Mouse (Mus musculus) liver, postnatal 0 days (tissue): ENCODE measurements at regions not wholly inside any gene's neighbourhood (a gene's known extent, or its start where the extent isn't known, plus 50 kb on each side); places are given as distances from the start of the nearest gene placed in this dataset.

Experiments used
- ATAC-seq: fragments of 200-750 bp; cut with Nextera tagmentation; 2 replicates; pipeline ENCODE4 v1.8.0; 2017; ENCODE audit warnings: mild to moderate bottlenecking, moderate library complexity
- DNase-seq: peaks from one replicate; pipeline ENCODE4 v3.0.0-alpha.2; 2016
- H3K27ac ChIP-seq: fragments of 300-500 bp; sonication (generic); 2 replicates; pipeline ENCODE4 v1.5.1; 2014; ENCODE audit warnings: antibody characterized with exemption, moderate library complexity, mild to moderate bottlenecking, low read depth
- H3K27me3 ChIP-seq: fragments of 300-500 bp; sonication (generic); 2 replicates; pipeline ENCODE4 v1.6.1; 2014; ENCODE audit warnings: low read length, control low read depth, mixed read lengths; ENCODE audit not compliant: insufficient read depth
- H3K36me3 ChIP-seq: fragments of 300-500 bp; sonication (generic); replicated peaks from 2 replicates; pipeline ENCODE4 v1.6.1; 2014; ENCODE audit warnings: mild to moderate bottlenecking, control low read depth, low read length, moderate library complexity, mixed read lengths; ENCODE audit not compliant: insufficient read depth
- H3K4me1 ChIP-seq: fragments of 300-500 bp; sonication (generic); 2 replicates; pipeline ENCODE4 v1.6.1; 2014; ENCODE audit warnings: antibody characterized with exemption, mild to moderate bottlenecking, control low read depth; ENCODE audit not compliant: insufficient read depth
- H3K4me2 ChIP-seq: fragments of 300-500 bp; sonication (generic); 2 replicates; pipeline ENCODE4 v1.6.1; 2014; ENCODE audit warnings: low read depth, mild to moderate bottlenecking, low read length, moderate library complexity, mixed read lengths
- H3K4me3 ChIP-seq: fragments of 300-500 bp; sonication (generic); 2 replicates; pipeline ENCODE4 v1.5.1; 2014; ENCODE audit warnings: low read depth, low read length
- H3K9ac ChIP-seq: fragments of 300-500 bp; sonication (generic); replicated peaks from 2 replicates; pipeline ENCODE4 v1.6.1; 2014; ENCODE audit warnings: mild to moderate bottlenecking, moderate library complexity
- H3K9me3 ChIP-seq: fragments of 300-500 bp; sonication (generic); 2 replicates; pipeline ENCODE4 v1.6.1; 2016; ENCODE audit warnings: mild to moderate bottlenecking, control low read depth, low read length, mixed read lengths
- CTCF ChIP-seq: sonication (generic); IDR thresholded peaks from 2 replicates; pipeline ENCODE4 v1.5.1; 2016; ENCODE audit warnings: antibody characterized with exemption, low read depth
- EP300 ChIP-seq: IDR thresholded peaks from 2 replicates; pipeline ENCODE4 v1.6.1; 2016; ENCODE audit warnings: antibody characterized with exemption, low read depth, mild to moderate bottlenecking
- WGBS: fragments of 180-500 bp; shearing (Covaris S2); extraction: QIAGEN DNeasy Blood & Tissue Kit; methylation state at CpG from one replicate; pipeline ENCODE4 v1.1.7; 2014; ENCODE audit not compliant: insufficient replicate concordance; 5-methylcytosine and 5-hydroxymethylcytosine counted together

- H3K36me3 ChIP-seq = no peaks in the 10 kb centered on the region
- H3K27me3 ChIP-seq = no peaks in the 10 kb centered on the region
- no peak overlapping the region for H3K4me3 ChIP-seq
- no peak overlapping the region for H3K27ac ChIP-seq
- TF ChIP-seq CTCF (no peak), EP300 (no peak)
- H3K4me2 ChIP-seq = no peak overlapping the region
- WGBS = 70% methylated on average over 6 of the region's 6 CpGs
- no peak for DNase-seq
- no peak for ATAC-seq
- H3K9ac ChIP-seq = no peak overlapping the region
- H3K4me1 ChIP-seq = no peaks in the 10 kb centered on the region
- no peaks in the 10 kb centered on the region for H3K9me3 ChIP-seq
Observed at GRCm38 (mm10) chr15:68620417-68621214, 2119.9 kb upstream of the Lrrc6 start.

GRCm38 (mm10) chr15:68606110-68606791, 2105.5 kb upstream of the Lrrc6 start:
- H3K4me1 ChIP-seq = no peaks in the 10 kb centered on the region
- TF ChIP-seq CTCF = no peak
- no peak overlapping the region for H3K4me3 ChIP-seq
- ATAC-seq (no peak), DNase-seq (peak; percentile 13)
- H3K4me2 ChIP-seq = no peak overlapping the region
- H3K27me3 ChIP-seq = no peaks in the 10 kb centered on the region
- 65% methylated on average over 8 of the region's 8 CpGs for WGBS
- H3K9me3 ChIP-seq = no peaks in the 10 kb centered on the region
- no peaks in the 10 kb centered on the region for H3K36me3 ChIP-seq
- no peak overlapping the region for H3K27ac ChIP-seq
- no peak overlapping the region for H3K9ac ChIP-seq

DNA sequence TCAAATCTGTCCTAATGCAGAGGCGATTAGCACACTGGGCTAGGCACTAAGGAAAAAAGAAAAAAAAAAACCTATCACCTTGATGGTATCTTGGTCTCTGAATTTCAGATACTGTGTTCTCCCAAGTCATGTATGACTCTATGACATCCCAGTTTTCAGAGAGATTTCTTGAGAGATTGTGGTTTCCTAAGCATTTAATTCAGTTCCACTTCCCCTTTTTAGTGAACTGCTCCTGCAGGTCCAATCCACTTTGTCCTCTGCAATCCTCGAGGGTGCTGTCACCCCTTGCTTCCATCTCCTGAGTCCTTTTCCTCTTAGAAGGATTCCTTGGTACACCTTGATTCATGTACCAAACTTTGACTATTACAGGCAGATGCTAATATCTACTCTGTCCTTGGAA, 2104.8 kb upstream of the Lrrc6 start:
- no peaks in the 10 kb centered on the region for H3K4me1 ChIP-seq
- H3K4me3 ChIP-seq = no peak overlapping the region
- no peak for TF ChIP-seq CTCF
- TF ChIP-seq EP300 = no peak
- no peak overlapping the region for H3K4me2 ChIP-seq
- DNase-seq = no peak
- no peaks in the 10 kb centered on the region for H3K36me3 ChIP-seq
- no peaks in the 10 kb centered on the region for H3K9me3 ChIP-seq
- H3K9ac ChIP-seq = no peak overlapping the region
- 44% methylated on average over 2 of the region's 2 CpGs for WGBS
- H3K27me3 ChIP-seq = no peaks in the 10 kb centered on the region
- no peak overlapping the region for H3K27ac ChIP-seq
- ATAC-seq = no peak

DNA sequence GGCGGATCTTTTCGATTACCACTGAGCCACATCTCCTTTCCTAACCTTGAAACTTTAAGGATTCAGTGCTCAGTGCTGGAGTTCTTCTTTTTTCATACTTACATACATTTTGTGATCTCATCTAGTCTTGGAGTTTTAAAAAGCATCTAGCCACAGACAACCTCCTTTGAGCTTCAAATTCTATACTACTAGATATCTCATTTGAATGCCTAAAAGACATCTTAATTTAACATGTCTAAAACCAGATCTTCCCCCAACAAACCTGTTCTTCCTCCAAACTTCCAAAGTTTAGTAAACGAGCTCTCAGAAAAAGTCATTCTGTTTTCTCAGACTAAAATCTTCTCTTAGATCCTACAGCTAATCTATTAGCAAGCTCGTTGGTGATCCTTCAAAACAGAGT, 2081.5 kb upstream of the Lrrc6 start:
- no peak overlapping the region for H3K4me3 ChIP-seq
- H3K27ac ChIP-seq = no peak overlapping the region
- DNase-seq = no peak
- no peaks in the 10 kb centered on the region for H3K36me3 ChIP-seq
- 75% methylated on average over 4 of the region's 4 CpGs for WGBS
- H3K9me3 ChIP-seq = no peaks in the 10 kb centered on the region; the same call in 1 of the 2 replicates
- no peak overlapping the region for H3K4me2 ChIP-seq
- TF ChIP-seq EP300 (no peak), CTCF (no peak)
- H3K27me3 ChIP-seq = no peaks in the 10 kb centered on the region
- H3K4me1 ChIP-seq = no peaks in the 10 kb centered on the region
- ATAC-seq = no peak
- no peak overlapping the region for H3K9ac ChIP-seq

- Histone ChIP-seq H3K27ac (no peak overlapping the region), H3K9ac (no peak overlapping the region), H3K4me3 (no peak overlapping the region), H3K36me3 (no peaks in the 10 kb centered on the region), H3K27me3 (no peaks in the 10 kb centered on the region), H3K4me2 (no peak overlapping the region), H3K4me1 (no peaks in the 10 kb centered on the region), H3K9me3 (no peaks in the 10 kb centered on the region; the same call in 1 of the 2 replicates)
- DNase-seq = no peak
- no peak for ATAC-seq
- TF ChIP-seq EP300 (no peak), CTCF (no peak)
- WGBS = 71% methylated on average over 2 of the region's 2 CpGs
Observed at GRCm38 (mm10) chr15:68579486-68579885, 2078.8 kb upstream of the Lrrc6 start.

GRCm38 (mm10) chr15:68560654-68561053, 2059.9 kb upstream of the Lrrc6 start:
- ATAC-seq (no peak), DNase-seq (no peak)
- no peak for TF ChIP-seq CTCF
- H3K4me3 ChIP-seq = no peak overlapping the region
- H3K9ac ChIP-seq = no peak overlapping the region
- H3K27ac ChIP-seq = no peak overlapping the region
- H3K9me3 ChIP-seq = no peaks in the 10 kb centered on the region
- 72% methylated on average over 3 of the region's 3 CpGs for WGBS
- no peak overlapping the region for H3K4me2 ChIP-seq
- no peaks in the 10 kb centered on the region for H3K36me3 ChIP-seq
- no peaks in the 10 kb centered on the region for H3K27me3 ChIP-seq
- no peaks in the 10 kb centered on the region for H3K4me1 ChIP-seq
